Mouse (Mus musculus) liver, embryonic 14.5 days (tissue): ENCODE measurements around the gene Cnga3. TPM values are rescaled to one million over a fixed set of nuclear protein-coding genes. Genes with fewer than 3 reads are reported as not detected.

Experiments
- ATAC-seq: fragments of 200-750 bp; cut with Nextera tagmentation; 2 replicates; pipeline ENCODE4 v1.8.0; 2017; ENCODE audit warnings: moderate number of reproducible peaks, mild to moderate bottlenecking, moderate library complexity; ENCODE audit not compliant: insufficient read depth
- DNase-seq, 3 experiments: peaks; one replicate each; pipeline ENCODE4 v3.0.0-alpha.2; 2012 to 2013; ENCODE audit warnings: low read depth in 3 of 3, low spot score in 3 of 3
- H3K27ac ChIP-seq: fragments of 300-500 bp; sonication (generic); 2 replicates; pipeline ENCODE4 v1.5.1; 2014; ENCODE audit warnings: moderate library complexity, mild to moderate bottlenecking, control low read depth, inconsistent platforms
- H3K27me3 ChIP-seq: fragments of 300-500 bp; sonication (generic); 2 replicates; pipeline ENCODE4 v1.6.1; 2014; ENCODE audit warnings: mild to moderate bottlenecking, low read length, moderate library complexity; ENCODE audit not compliant: control insufficient read depth, insufficient read depth
- H3K36me3 ChIP-seq: fragments of 300-500 bp; sonication (generic); replicated peaks from 2 replicates; pipeline ENCODE4 v1.6.1; 2014; ENCODE audit warnings: low read depth; ENCODE audit not compliant: control insufficient read depth, insufficient read depth
- H3K4me1 ChIP-seq, 2 experiments: fragments of 200-500 bp in 1 of 2; fragments of 300-500 bp in 1 of 2; sonication (generic) in 1 of 2; replicated peaks; 2 replicates each; pipeline ENCODE4 v1.6.1; 2012 to 2014; ENCODE audit warnings: antibody characterized with exemption in 1 of 2, inconsistent platforms in 1 of 2, low read length in 1 of 2; ENCODE audit not compliant: control insufficient read depth in 2 of 2, insufficient read depth in 2 of 2
- H3K4me2 ChIP-seq: fragments of 300-500 bp; sonication (generic); 2 replicates; pipeline ENCODE4 v1.6.1; 2014; ENCODE audit warnings: low read depth, mild to moderate bottlenecking, control low read depth, moderate library complexity
- H3K4me3 ChIP-seq, 2 experiments: fragments of 200-500 bp in 1 of 2; fragments of 300-500 bp in 1 of 2; sonication (generic) in 1 of 2; 2 replicates each; pipeline ENCODE4 v1.5.1; 2012 to 2014; ENCODE audit warnings: low read depth in 2 of 2, low read length in 2 of 2, mild to moderate bottlenecking in 2 of 2, control low read depth in 1 of 2, inconsistent platforms in 1 of 2, moderate library complexity in 1 of 2; ENCODE audit not compliant: insufficient read depth in 1 of 2
- H3K9ac ChIP-seq: fragments of 300-500 bp; sonication (generic); replicated peaks from 2 replicates; pipeline ENCODE4 v1.6.1; 2014; ENCODE audit warnings: mild to moderate bottlenecking, control low read depth, moderate library complexity
- H3K9me3 ChIP-seq: fragments of 300-500 bp; sonication (generic); 2 replicates; pipeline ENCODE4 v1.6.1; 2016; ENCODE audit warnings: low read length, mixed read lengths; ENCODE audit not compliant: control insufficient read depth
- CTCF ChIP-seq: IDR thresholded peaks from 2 replicates; pipeline ENCODE4 v1.5.1; 2016; ENCODE audit warnings: antibody characterized with exemption, low read depth, control low read depth
- EP300 ChIP-seq: IDR thresholded peaks from 2 replicates; pipeline ENCODE4 v1.6.1; 2016; ENCODE audit warnings: antibody characterized with exemption, low read depth
- WGBS: fragments of 180-500 bp; shearing (Covaris S2); extraction: QIAGEN DNeasy Blood & Tissue Kit; methylation state at CpG from one replicate; pipeline ENCODE4 v1.1.7; 2014; ENCODE audit not compliant: insufficient replicate concordance; 5-methylcytosine and 5-hydroxymethylcytosine counted together
- polyA plus RNA-seq, 2 experiments: library from polyadenylated mRNA; depleted of rRNA in 1 of 2; stranded (reverse) in 1 of 2; unstranded in 1 of 2; fragments of >200 nt; fragmentation: Nextera tagmentation in 1 of 2; extraction: Ambion mirVana in 1 of 2; gene quantifications; 2 replicates each; pipeline versions ENCODE4 v1.2.1 to v1.2.3; 2012 to 2014

Cnga3 gene
- polyA plus RNA-seq, 2 experiments = not detected

DNA sequence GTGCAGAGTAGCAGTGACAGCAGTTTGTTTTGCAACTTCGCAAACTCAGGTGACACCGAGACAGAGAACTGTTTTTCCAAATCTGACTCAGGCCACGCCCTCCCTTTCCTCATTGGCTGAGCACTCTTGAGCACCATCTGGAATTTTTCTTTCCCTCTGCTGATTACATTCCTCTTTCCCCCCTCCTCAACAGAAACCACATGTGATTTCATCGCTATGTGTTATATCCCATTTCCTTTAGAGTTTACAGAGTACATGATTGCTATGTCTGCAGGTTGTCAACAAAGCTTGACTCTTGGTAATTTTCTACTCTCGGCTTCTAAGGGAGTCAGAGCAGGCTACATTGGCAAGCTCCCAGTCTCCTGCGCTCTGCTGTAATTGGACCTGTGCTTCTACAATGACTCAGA lies 17.1 kb downstream of the Cnga3 start:
- no peak for TF ChIP-seq CTCF
- no peak for TF ChIP-seq EP300
- Histone ChIP-seq H3K36me3 (no peaks in the 10 kb centered on the region), H3K4me1 (no peaks in the 10 kb centered on the region), H3K27me3 (no peaks in the 10 kb centered on the region), H3K27ac (no peak overlapping the region), H3K4me3 (no peak overlapping the region), H3K9me3 (no peaks in the 10 kb centered on the region), H3K4me2 (no peak overlapping the region), H3K9ac (no peak overlapping the region)
- DNase-seq (no peak), ATAC-seq (no peak)
- WGBS = 57% methylated on average over 6 of the region's 6 CpGs

DNA sequence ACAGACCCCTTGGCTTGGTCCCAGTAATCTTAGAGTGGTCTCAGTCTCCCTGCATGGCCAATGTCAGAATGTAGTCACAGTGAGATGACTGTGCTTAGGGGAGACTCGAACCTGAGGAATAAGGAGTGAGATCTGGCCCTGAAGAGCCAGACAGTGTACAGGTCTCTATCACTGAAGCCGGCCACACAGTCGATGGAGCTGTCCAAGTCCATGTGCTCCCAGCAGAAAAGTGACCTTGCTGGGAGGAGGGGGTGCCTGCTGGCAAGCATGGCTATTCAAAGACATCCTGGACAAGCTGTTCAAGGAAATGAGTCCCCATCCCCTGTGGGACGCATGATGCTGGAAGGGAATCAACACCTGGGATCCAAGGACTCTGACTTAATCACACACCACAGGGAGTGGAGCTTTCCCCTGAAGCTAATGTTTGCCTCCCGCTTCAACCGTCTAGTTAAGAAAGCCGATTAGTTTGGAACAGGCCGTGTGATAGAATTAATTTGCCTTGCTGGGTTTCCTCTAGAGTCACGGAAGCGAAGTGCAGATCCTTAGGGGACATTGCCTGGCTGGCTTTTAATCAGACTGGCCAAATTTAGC lies 24.9 kb downstream of the Cnga3 start:
- 63% methylated on average over 10 of the region's 10 CpGs for WGBS
- ATAC-seq = no peak
- H3K27me3 ChIP-seq = no peaks in the 10 kb centered on the region

DNA sequence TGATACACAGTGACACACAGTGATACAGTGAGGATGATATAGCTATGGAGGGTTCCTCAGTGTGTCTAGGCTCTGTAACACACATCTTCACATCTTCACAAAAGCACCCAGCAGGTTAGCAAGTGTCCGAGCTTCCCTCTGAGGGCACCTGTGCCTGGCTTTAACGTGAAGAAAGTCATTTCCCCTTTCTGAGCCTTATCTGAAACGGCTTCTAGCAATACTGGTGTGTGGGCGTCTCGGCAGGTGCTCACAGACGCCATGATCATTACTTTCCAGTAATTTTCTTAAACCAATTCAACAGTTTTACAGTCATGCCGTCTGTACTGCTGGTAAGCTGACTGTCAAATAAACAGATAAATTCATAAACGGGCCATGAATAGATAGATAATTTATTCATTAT lies 28.0 kb downstream of the Cnga3 start:
- Histone ChIP-seq H3K4me3 (no peak overlapping the region), H3K9ac (no peak overlapping the region)
- DNase-seq = no peak

More for the DNA sequence above, 24.9 kb downstream of the Cnga3 start:
- H3K4me2 ChIP-seq = no peak overlapping the region
- H3K27ac ChIP-seq = no peak overlapping the region
- H3K36me3 ChIP-seq = no peaks in the 10 kb centered on the region
- DNase-seq = no peak
- no peaks in the 10 kb centered on the region for H3K4me1 ChIP-seq
- H3K4me3 ChIP-seq = no peak overlapping the region
- TF ChIP-seq EP300 = no peak
- TF ChIP-seq CTCF = no peak
- H3K9me3 ChIP-seq = no peaks in the 10 kb centered on the region
- H3K9ac ChIP-seq = no peak overlapping the region

DNA sequence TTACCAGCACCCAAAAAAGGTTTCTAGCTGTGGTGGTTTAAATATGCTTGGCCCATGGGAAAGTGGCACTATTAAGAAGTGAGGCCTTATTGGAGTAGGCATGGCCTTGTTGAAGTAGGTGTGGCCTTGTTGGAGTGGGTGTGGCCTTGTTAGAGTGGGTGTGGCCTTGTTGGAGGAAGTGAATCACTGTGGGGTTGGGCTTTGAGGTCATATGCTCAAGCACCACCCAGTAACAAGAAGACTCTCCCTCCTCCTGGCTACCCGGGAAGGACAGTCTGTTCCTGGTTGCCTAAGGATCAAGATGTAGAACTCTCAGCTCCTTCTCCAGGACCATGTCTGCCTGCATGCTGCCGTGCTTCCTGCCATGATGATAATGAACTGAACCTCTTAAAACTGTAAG lies 32.2 kb downstream of the Cnga3 start:
- WGBS = 66% methylated on average over 2 of the region's 2 CpGs
- Histone ChIP-seq H3K9me3 (no peaks in the 10 kb centered on the region), H3K4me2 (no peak overlapping the region), H3K9ac (no peak overlapping the region), H3K27me3 (no peaks in the 10 kb centered on the region), H3K27ac (no peak overlapping the region), H3K4me3 (no peak overlapping the region), H3K36me3 (no peaks in the 10 kb centered on the region), H3K4me1 (no peaks in the 10 kb centered on the region)
- ATAC-seq = no peak
- no peak for TF ChIP-seq CTCF
- TF ChIP-seq EP300 = no peak
- no peak for DNase-seq

More for the DNA sequence above, 28.0 kb downstream of the Cnga3 start:
- no peak overlapping the region for H3K27ac ChIP-seq
- no peak for TF ChIP-seq EP300
- TF ChIP-seq CTCF = no peak
- no peaks in the 10 kb centered on the region for H3K9me3 ChIP-seq
- no peak for ATAC-seq
- H3K36me3 ChIP-seq = no peaks in the 10 kb centered on the region
- no peak overlapping the region for H3K4me2 ChIP-seq
- 36% methylated on average over 8 of the region's 8 CpGs for WGBS
- H3K4me1 ChIP-seq = no peaks in the 10 kb centered on the region
- H3K27me3 ChIP-seq = no peaks in the 10 kb centered on the region

DNA sequence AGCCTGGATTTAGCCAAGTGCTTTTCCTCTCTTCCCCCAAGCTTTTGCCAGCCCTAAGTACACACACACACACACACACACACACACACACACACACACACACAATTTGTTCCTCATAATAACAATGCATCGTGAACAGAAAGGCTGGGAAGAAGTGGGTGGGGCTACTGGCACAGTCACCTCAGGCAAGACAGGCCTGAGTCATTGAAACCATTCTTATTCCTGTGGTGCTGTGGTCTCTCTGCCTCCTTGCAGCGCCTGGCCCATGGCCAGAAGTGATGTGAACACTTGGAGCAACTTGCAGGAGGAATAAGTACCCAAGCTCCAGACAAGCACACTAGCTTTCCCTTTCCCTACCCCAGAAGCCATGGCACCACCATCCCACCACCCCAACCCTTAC lies 34.2 kb downstream of the Cnga3 start:
- H3K27me3 ChIP-seq = no peaks in the 10 kb centered on the region
- no peak overlapping the region for H3K4me2 ChIP-seq
- H3K4me1 ChIP-seq = no peaks in the 10 kb centered on the region
- no peak for DNase-seq
- no peak overlapping the region for H3K4me3 ChIP-seq
- no peak overlapping the region for H3K9ac ChIP-seq
- H3K9me3 ChIP-seq = no peaks in the 10 kb centered on the region
- H3K27ac ChIP-seq = no peak overlapping the region
- WGBS = 9% methylated on average over 2 of the region's 2 CpGs
- TF ChIP-seq EP300 (no peak), CTCF (no peak)
- no peaks in the 10 kb centered on the region for H3K36me3 ChIP-seq
- no peak for ATAC-seq
